Mouse (Mus musculus): ENCODE measurements around the gene Tmem74b. TPM values are rescaled to one million over a fixed set of nuclear protein-coding genes. Genes with fewer than 3 reads are reported as not detected.
A peak's percentile ranks its signal among the peaks of the same experiment; 100 is the strongest.

Tmem74b gene
- total RNA-seq, 1 experiment from 2014 or later, result not detected

GRCm38 (mm10) chr2:151739505-151739904 is 37.7 kb downstream of the Tmem74b start:
- ATAC-seq (ENCODE audit: extremely low read depth, insufficient number of reproducible peaks, low FRiP score, poor library complexity, severe bottlenecking), result no peak

DNA sequence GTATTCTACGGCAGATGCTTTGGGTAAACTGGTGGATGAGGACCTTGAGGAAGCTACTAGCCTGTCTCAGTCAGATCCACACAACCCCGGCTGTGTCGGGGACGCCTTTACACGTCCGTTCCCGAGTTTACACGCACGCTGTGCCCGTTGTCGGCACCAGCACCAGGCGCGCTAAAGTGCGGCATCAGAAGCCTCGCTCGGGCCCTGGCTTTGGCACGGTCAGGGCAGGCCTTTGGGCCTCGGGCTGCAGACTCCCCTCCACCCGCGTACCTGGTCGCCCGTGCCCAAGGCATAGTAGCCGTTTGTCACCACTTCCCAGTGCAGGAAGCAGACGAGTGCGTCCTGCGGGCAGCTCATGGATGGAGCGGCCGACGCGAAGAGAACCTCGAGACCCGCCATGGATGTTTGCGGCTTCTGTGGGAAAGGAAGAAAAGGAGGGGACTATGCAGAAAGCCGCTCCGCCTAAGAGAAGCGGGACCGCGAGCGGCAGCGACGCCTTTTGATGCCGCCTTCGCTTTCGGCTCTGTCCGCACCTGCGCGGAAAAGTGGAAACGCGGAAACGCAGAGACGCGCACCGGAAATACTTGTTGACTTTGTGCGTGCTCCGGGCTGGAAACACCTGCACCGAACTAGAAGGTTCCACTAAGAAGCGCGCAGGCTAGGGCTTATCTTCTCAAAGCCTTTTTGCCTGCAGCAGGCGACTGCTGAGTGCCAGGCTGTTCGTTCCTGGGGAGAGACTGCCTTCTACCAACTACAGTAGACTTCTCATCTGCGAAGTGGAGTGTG is 39.1 kb downstream of the Tmem74b start:
- peak; percentile 94 for ATAC-seq (ENCODE audit: extremely low read depth, insufficient number of reproducible peaks, low FRiP score, poor library complexity, severe bottlenecking)

GRCm38 (mm10) chr2:151742084-151742483 is 40.3 kb downstream of the Tmem74b start:
- no peak for ATAC-seq (ENCODE audit: extremely low read depth, insufficient number of reproducible peaks, low FRiP score, poor library complexity, severe bottlenecking)

DNA sequence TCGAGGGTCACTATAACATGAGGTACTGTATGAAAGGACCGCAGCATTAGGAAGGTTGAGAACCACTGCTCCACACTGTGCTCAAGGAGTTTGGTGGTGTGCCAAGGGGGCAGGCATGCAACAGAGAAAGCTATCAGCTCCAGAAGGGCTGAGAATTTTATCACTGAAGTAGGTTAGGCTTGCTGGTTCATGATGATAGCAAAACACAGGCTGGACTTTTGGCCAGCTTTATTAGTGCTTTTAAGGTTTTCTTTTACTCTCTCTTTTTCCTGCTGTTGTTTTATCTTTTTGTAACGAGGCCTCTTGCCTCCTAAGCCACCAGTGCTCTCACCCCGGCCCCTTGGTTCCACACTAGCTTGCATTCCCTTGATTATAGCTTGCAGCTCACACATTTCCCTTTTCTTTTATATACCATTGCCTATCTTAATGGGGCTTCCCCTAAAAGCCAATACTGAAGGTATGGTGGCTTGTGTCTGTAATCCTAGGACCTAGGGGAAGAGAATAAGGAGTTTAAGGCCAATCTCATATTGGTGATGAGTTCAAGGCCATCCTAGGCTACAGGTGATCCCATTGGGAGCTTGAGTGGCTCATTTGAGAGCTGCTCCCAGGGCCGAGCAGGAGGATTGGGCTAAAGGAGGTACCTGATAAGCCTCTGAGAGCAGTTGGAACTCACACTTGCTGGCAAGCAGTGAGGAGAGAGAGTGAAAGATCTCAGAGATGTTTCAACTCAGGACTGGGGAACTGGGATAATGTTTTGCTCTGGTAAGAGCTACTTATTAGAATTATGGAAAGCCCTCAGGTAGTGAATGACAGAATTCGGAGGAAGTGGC is 41.3 kb downstream of the Tmem74b start:
- ATAC-seq (ENCODE audit: extremely low read depth, insufficient number of reproducible peaks, low FRiP score, poor library complexity, severe bottlenecking), result no peak

DNA sequence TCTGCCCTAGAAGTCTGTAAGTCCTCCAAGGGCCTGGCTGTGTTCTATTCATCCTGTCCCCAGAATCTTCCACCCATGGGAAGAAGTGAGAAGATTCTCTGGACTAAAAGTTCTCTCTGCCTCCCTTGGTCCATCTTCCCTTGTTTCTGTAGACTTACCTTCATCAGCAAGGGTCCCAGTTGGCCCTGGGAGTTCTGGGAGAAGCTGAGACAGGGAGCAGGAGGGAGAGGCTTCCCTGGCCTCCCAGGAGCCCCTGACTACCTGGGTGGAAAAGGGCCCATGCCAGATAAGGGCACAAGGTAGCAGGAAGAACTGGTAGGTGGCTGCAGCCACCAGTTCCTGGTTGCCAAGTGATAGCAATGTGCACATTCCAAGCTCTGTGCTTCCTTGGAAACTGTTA is 42.0 kb downstream of the Tmem74b start, which contains the start of gene Psmf1:
TSS of gene Psmf1 (minus strand) at position 342 of the 400 bp plus-strand sequence.
- ATAC-seq (ENCODE audit: extremely low read depth, insufficient number of reproducible peaks, low FRiP score, poor library complexity, severe bottlenecking), result no peak

- peak; percentile 56 for ATAC-seq (ENCODE audit: extremely low read depth, insufficient number of reproducible peaks, low FRiP score, poor library complexity, severe bottlenecking)
These were observed 46.3 kb downstream of the Tmem74b start for GRCm38 (mm10) chr2:151747847-151748705.

DNA sequence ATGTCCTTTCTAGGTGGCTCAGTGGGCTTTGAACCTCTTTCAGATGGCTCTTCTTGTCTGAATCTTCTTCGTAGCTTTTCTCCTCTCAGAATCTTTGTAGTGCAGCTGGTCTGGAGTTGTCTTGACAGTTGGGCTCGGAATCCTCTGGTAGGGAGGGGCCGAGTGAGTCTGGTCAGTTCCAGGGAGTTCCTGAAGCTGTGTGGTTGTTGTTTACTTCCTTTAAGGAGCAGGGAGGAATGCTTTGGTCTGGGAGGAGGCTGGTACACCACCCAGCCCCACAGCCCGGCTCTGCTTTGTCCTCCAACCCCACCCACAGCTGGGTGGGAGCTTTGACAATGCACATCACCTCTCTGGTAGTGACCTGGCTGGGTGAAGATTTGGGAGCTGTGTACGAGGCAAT is 49.5 kb downstream of the Tmem74b start:
- no peak for ATAC-seq (ENCODE audit: extremely low read depth, insufficient number of reproducible peaks, low FRiP score, poor library complexity, severe bottlenecking)

GRCm38 (mm10) chr2:151756277-151757061 is 54.7 kb downstream of the Tmem74b start:
- no peak for ATAC-seq (ENCODE audit: extremely low read depth, insufficient number of reproducible peaks, low FRiP score, poor library complexity, severe bottlenecking)

DNA sequence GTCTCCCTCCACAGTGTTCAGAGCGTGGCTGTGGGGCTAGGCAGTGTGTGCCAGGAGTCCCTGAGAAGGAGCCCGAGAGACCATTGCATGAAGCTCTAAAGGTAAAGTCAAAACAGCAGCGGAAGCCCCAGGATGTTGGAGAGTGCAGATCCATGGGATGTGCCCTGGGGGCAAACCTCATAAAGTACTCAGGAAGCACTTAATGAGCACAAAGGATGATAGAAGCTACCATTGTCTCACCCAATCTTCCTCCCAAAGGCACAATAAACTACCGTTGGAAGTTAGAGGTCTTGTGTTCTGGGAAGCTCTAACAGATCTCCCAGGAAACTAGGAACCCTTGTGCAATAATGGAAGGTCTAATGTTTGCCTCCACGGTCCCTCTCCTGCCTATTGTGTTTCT is 55.6 kb downstream of the Tmem74b start:
- ATAC-seq (ENCODE audit: extremely low read depth, insufficient number of reproducible peaks, low FRiP score, poor library complexity, severe bottlenecking), result no peak

GRCm38 (mm10) chr2:151758806-151759353 is 57.1 kb downstream of the Tmem74b start:
- no peak for ATAC-seq (ENCODE audit: extremely low read depth, insufficient number of reproducible peaks, low FRiP score, poor library complexity, severe bottlenecking)

Other genes starting within 250 kb of the Tmem74b start
- gene 4921509C19Rik, start 225.9 kb upstream of the Tmem74b start, total RNA-seq (2017), result not detected in 2 replicates
- 73.2 and 83.9 TPM in 2 replicates for gene Nsfl1c, start 207.8 kb upstream of the Tmem74b start, total RNA-seq (2017)
- gene Fkbp1a, start 159.5 kb upstream of the Tmem74b start, total RNA-seq (2017), result 12.9 and 15.8 TPM in 2 replicates
- 0.25 and 1.6 TPM in 2 replicates for gene Sdcbp2, start 129.4 kb upstream of the Tmem74b start, total RNA-seq (2017)
- not detected in 2 replicates for gene Snph, start 69.4 kb upstream of the Tmem74b start, total RNA-seq (2017)
- not detected in 2 replicates for gene Rad21l, start 33.5 kb upstream of the Tmem74b start, total RNA-seq (2017)
- gene Psmf1, start 42.2 kb downstream of the Tmem74b start, total RNA-seq (2017), result 11.4 and 13.3 TPM in 2 replicates
- not detected in 2 replicates for gene Rspo4, start 140.9 kb downstream of the Tmem74b start, total RNA-seq (2017)
- gene Angpt4, start 209.2 kb downstream of the Tmem74b start, total RNA-seq (2017), result not detected in 2 replicates

Measured in neutrophil, adult 5-6 weeks (primary cell).